Mouse (Mus musculus) liver, embryonic 14.5 days (tissue): ENCODE measurements at regions not wholly inside any gene's neighbourhood (a gene's known extent, or its start where the extent isn't known, plus 50 kb on each side); places are given as distances from the start of the nearest gene placed in this dataset.
A peak's percentile ranks its signal among the peaks of the same experiment; 100 is the strongest.
"Not testable (repeated sequence)": the region's sequence is repeated elsewhere in the genome, so short reads cannot be mapped to it uniquely, and the experiment has no call there.

Experiments
- ATAC-seq: fragments of 200-750 bp; cut with Nextera tagmentation; 2 replicates; pipeline ENCODE4 v1.8.0; 2017; ENCODE audit warnings: moderate number of reproducible peaks, mild to moderate bottlenecking, moderate library complexity; ENCODE audit not compliant: insufficient read depth
- DNase-seq, 3 experiments: peaks; one replicate each; pipeline ENCODE4 v3.0.0-alpha.2; 2012 to 2013; ENCODE audit warnings: low read depth in 3 of 3, low spot score in 3 of 3
- H3K27ac ChIP-seq: fragments of 300-500 bp; sonication (generic); 2 replicates; pipeline ENCODE4 v1.5.1; 2014; ENCODE audit warnings: moderate library complexity, mild to moderate bottlenecking, control low read depth, inconsistent platforms
- H3K27me3 ChIP-seq: fragments of 300-500 bp; sonication (generic); 2 replicates; pipeline ENCODE4 v1.6.1; 2014; ENCODE audit warnings: mild to moderate bottlenecking, low read length, moderate library complexity; ENCODE audit not compliant: control insufficient read depth, insufficient read depth
- H3K36me3 ChIP-seq: fragments of 300-500 bp; sonication (generic); replicated peaks from 2 replicates; pipeline ENCODE4 v1.6.1; 2014; ENCODE audit warnings: low read depth; ENCODE audit not compliant: control insufficient read depth, insufficient read depth
- H3K4me1 ChIP-seq, 2 experiments: fragments of 200-500 bp in 1 of 2; fragments of 300-500 bp in 1 of 2; sonication (generic) in 1 of 2; replicated peaks; 2 replicates each; pipeline ENCODE4 v1.6.1; 2012 to 2014; ENCODE audit warnings: antibody characterized with exemption in 1 of 2, inconsistent platforms in 1 of 2, low read length in 1 of 2; ENCODE audit not compliant: control insufficient read depth in 2 of 2, insufficient read depth in 2 of 2
- H3K4me2 ChIP-seq: fragments of 300-500 bp; sonication (generic); 2 replicates; pipeline ENCODE4 v1.6.1; 2014; ENCODE audit warnings: low read depth, mild to moderate bottlenecking, control low read depth, moderate library complexity
- H3K4me3 ChIP-seq, 2 experiments: fragments of 200-500 bp in 1 of 2; fragments of 300-500 bp in 1 of 2; sonication (generic) in 1 of 2; 2 replicates each; pipeline ENCODE4 v1.5.1; 2012 to 2014; ENCODE audit warnings: low read depth in 2 of 2, low read length in 2 of 2, mild to moderate bottlenecking in 2 of 2, control low read depth in 1 of 2, inconsistent platforms in 1 of 2, moderate library complexity in 1 of 2; ENCODE audit not compliant: insufficient read depth in 1 of 2
- H3K9ac ChIP-seq: fragments of 300-500 bp; sonication (generic); replicated peaks from 2 replicates; pipeline ENCODE4 v1.6.1; 2014; ENCODE audit warnings: mild to moderate bottlenecking, control low read depth, moderate library complexity
- H3K9me3 ChIP-seq: fragments of 300-500 bp; sonication (generic); 2 replicates; pipeline ENCODE4 v1.6.1; 2016; ENCODE audit warnings: low read length, mixed read lengths; ENCODE audit not compliant: control insufficient read depth
- CTCF ChIP-seq: IDR thresholded peaks from 2 replicates; pipeline ENCODE4 v1.5.1; 2016; ENCODE audit warnings: antibody characterized with exemption, low read depth, control low read depth
- EP300 ChIP-seq: IDR thresholded peaks from 2 replicates; pipeline ENCODE4 v1.6.1; 2016; ENCODE audit warnings: antibody characterized with exemption, low read depth
- WGBS: fragments of 180-500 bp; shearing (Covaris S2); extraction: QIAGEN DNeasy Blood & Tissue Kit; methylation state at CpG from one replicate; pipeline ENCODE4 v1.1.7; 2014; ENCODE audit not compliant: insufficient replicate concordance; 5-methylcytosine and 5-hydroxymethylcytosine counted together

- Histone ChIP-seq H3K9me3 (no peaks in the 10 kb centered on the region), H3K4me3 (no peak overlapping the region), H3K27me3 (no peaks in the 10 kb centered on the region), H3K4me2 (no peak overlapping the region), H3K27ac (no peak overlapping the region), H3K36me3 (no peaks in the 10 kb centered on the region), H3K4me1 (no peaks in the 10 kb centered on the region), H3K9ac (no peak overlapping the region)
- ATAC-seq, result no peak
- WGBS, result 70% methylated on average over 16 of the region's 16 CpGs
- TF ChIP-seq CTCF, result no peak
- no peak for TF ChIP-seq EP300
- DNase-seq, result no peak
These were observed 112.2 kb downstream of the Rps12 start for GRCm38 (mm10) chr10:23674633-23675515.

- H3K27me3 ChIP-seq, result no peaks in the 10 kb centered on the region
- no peak overlapping the region for H3K9ac ChIP-seq
- no peaks in the 10 kb centered on the region for H3K36me3 ChIP-seq
- ATAC-seq, result no peak
- 73% methylated on average over 4 of the region's 4 CpGs for WGBS
- no peak overlapping the region for H3K4me3 ChIP-seq
- H3K9me3 ChIP-seq, result no peaks in the 10 kb centered on the region
- no peak overlapping the region for H3K27ac ChIP-seq
- TF ChIP-seq CTCF (no peak), EP300 (no peak)
- no peak overlapping the region for H3K4me2 ChIP-seq
- DNase-seq, result no peak
- no peaks in the 10 kb centered on the region for H3K4me1 ChIP-seq
These were observed 114.8 kb downstream of the Rps12 start for GRCm38 (mm10) chr10:23672296-23672695.

- no peak overlapping the region for H3K4me2 ChIP-seq
- ATAC-seq, result no peak
- no peaks in the 10 kb centered on the region for H3K36me3 ChIP-seq
- WGBS, result 27% methylated on average over 8 of the region's 8 CpGs
- H3K27me3 ChIP-seq, result no peaks in the 10 kb centered on the region
- H3K27ac ChIP-seq, result no peak overlapping the region
- H3K4me1 ChIP-seq, result no peaks in the 10 kb centered on the region
- no peaks in the 10 kb centered on the region for H3K9me3 ChIP-seq
- H3K4me3 ChIP-seq, result no peak overlapping the region
- no peak overlapping the region for H3K9ac ChIP-seq
- DNase-seq, result no peak
- TF ChIP-seq CTCF (peak; percentile 68), EP300 (no peak)
These were observed 115.6 kb downstream of the Rps12 start for GRCm38 (mm10) chr10:23671494-23671893.

- whole genome bisulfite sequencing, result 78% methylated on average over 8 of the region's 8 CpGs
- H3K27me3 ChIP-seq, ATAC-seq, H3K36me3 ChIP-seq, H3K4me2 ChIP-seq, DNase-seq, H3K9me3 ChIP-seq, H3K27ac ChIP-seq, H3K4me1 ChIP-seq, H3K4me3 ChIP-seq, H3K9ac ChIP-seq: not testable (repeated sequence)
These were observed 121.2 kb downstream of the Rps12 start for GRCm38 (mm10) chr10:23665916-23666315.

- Histone ChIP-seq H3K4me2 (no peak overlapping the region), H3K27ac (no peak overlapping the region), H3K4me3 (no peak overlapping the region), H3K27me3 (no peaks in the 10 kb centered on the region), H3K9ac (no peak overlapping the region), H3K4me1 (no peaks in the 10 kb centered on the region), H3K9me3 (no peaks in the 10 kb centered on the region), H3K36me3 (no peaks in the 10 kb centered on the region)
- ATAC-seq (no peak), DNase-seq (no peak)
- 64% methylated on average over 4 of the region's 4 CpGs for WGBS
- TF ChIP-seq EP300, result no peak
- no peak for TF ChIP-seq CTCF
These were observed 160.9 kb downstream of the Rps12 start for GRCm38 (mm10) chr10:23626201-23626600.
